Mouse (Mus musculus) c-Kit-positive CD71-negative TER-119-negative erythroid progenitor cells, embryonic 14.5 days (primary cell): ENCODE data around the gene Cdyl.

ENCODE experiments used
- DNase-seq: peaks from one replicate; pipeline ENCODE4 v3.0.0-alpha.2; 2013; ENCODE audit warnings: low read depth

Gene Cdyl

DNA sequence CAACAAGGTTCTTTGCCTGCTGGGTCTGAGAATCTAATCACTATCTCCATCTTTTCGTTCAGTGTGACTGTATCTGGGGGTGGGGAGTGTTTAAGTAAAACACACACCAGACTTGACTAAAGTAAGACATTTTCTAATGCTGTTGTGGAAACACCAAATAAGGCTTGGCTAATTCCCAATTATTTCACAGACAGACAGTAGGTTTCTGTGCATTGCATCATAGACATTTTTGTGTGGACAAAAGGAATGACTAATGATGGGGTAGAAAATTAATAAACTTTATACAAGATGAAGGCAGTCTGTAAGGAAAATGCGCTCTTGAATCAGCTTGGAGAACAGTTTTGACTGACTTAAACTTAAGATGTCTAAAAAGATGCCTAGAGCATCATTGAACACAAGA, 100.7 kb downstream of the Cdyl start:
- DNase-seq: no peak

DNA sequence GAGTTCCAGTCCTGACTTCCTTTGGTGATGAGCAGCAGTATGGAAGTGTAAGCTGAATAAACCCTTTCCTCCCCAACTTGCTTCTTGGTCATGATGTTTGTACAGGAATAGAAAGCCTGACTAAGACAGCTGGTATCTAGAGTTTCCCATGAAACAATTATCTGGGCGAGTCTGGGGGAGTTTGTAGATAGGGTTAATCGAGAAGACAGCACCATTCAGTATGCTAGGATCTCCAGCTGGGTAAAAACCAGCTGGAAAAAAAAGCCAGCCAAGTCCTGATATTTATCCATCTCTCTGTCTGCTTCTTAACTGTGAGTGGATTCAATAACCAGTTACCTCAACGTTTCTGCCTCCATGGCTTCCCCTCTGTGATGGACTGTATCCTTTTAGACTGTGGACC, 104.9 kb downstream of the Cdyl start:
- no peak for DNase-seq

DNA sequence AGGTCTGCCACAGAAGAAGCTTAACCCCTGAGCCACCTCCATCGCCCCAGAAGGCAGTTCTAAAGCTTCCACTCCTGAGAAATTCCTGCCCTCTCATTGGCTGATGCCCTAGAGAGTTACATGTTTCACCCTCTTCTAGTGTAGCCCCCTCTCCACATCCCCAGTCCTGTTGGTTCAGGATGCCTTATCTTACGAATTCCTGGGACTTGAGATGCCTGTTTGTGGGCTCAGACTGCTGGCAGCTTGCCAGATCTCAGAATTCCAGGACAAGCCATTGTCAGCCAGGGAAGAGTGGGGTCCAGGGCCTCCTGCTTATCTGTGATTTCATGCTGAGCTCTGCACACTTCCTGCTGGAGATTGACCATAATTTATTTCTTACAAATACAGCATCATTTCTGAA, 106.2 kb downstream of the Cdyl start:
- no peak for DNase-seq

DNA sequence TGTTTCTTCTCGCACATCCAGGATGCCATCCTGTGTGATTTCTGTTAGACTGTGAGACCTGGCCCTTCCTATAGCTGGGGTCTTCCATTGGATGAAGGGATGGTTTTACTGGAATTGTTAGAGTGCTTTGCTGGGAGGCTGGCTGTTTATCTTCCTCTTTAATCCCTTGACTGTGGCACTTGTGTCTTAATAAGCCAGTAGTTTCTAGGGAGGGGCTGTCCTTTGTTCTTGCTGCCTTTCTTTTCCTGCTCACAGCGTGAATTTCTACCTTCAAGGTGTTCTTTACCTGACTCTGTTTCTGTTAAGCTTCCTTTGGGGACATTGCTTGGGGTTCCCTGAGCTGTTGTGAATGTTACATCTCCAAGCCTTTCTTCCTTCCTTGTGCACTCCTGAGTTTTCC, 110.0 kb downstream of the Cdyl start:
- DNase-seq: no peak

DNA sequence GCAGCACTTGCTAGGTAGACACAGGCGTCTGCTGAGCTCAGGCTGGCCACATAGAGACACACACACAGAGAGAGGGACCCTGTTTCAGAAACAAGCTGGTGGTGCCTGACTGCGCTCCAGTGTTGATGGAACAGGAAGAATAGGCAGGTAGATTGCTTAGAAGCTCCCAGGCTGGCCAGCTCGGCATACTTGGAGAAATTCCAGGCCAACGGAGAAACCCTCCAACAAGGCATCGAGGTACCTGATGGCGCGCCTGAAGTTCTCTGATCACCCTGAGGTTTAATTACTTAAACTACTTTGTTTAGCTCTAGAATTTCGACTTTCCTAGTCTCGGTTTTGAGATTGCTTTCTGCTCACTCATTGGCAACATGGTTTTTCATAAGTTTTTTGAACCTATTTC, 110.8 kb downstream of the Cdyl start:
- no peak for DNase-seq

DNA sequence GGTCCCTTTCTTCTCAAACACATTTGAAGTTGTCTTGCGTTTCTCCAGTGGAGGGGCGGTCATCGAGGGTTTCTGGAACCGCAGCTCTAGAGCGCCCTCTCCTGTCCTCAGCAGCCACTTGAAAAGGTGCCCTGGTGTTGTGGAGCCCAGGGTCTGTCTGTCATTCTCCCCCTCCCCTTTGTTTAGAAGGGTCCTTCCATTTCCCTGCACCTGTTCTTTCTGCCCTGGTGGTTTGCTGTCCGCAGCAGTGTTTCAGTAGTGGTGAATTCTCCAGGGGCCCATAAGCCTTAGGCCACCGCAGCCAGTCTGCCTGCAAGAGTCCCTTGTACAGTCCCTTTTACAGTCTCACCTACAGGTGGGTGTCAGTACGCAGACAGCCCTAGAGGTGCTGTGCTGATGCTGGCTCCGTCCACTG, 112.3 kb downstream of the Cdyl start:
- DNase-seq: no peak

DNA sequence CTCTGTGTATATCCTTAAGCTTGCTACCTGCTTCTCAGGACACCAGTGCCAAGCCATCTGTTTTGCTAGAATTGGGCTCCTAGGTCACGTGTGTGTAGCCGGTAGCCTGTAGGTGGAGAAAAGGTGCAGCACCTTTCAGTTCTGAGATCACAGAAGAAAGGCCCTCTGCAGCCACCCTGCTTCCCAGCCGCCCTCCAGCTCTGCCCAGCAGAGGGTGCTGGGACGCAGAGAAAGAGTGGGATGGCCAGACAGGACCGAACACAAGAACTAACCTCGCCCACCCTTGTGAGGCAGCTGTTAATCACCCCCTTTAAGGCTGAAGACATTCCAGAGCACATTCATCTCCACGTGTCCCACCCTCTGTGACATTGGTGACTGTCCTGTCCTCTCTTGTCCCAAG, 114.1 kb downstream of the Cdyl start:
- no peak for DNase-seq

DNA sequence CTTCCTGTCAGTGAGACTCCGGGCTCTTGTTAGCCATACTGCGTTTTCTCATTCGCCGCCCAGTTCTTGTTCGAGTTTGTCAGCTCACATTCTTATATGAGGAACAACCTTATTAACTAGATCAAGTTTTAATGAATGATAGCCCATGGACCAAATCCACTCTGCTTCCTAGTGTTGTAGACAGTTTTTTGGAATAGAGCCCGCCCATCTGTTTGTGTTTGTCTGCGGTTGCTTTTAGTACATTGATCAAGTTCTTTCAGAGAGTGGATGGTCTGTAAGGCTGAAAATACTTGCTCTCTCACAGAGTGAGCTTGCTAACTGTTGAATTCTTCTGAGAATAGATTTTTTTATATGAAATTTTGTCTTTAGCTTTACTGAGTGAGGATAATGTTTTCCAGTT, 116.5 kb downstream of the Cdyl start:
- DNase-seq: no peak

DNA sequence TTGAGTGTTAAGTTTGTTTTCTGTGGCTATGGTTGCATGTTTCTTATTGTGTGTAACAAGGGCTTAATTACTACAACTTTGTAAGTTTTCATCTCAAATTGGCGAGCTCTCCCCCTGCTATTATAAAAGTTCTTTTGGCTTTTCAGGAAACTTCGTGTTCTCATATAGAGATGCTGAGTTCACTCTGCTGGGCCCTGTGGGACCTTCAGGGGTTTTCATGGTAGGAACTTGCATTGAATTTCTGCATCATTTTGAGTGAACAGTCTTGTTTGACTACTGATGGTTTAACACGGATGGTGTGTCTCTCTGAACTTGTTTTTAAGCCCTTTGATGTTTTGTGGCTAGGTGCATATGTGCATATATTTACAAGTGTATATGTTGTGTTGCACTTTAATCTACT, 121.1 kb downstream of the Cdyl start:
- DNase-seq: no peak

DNA sequence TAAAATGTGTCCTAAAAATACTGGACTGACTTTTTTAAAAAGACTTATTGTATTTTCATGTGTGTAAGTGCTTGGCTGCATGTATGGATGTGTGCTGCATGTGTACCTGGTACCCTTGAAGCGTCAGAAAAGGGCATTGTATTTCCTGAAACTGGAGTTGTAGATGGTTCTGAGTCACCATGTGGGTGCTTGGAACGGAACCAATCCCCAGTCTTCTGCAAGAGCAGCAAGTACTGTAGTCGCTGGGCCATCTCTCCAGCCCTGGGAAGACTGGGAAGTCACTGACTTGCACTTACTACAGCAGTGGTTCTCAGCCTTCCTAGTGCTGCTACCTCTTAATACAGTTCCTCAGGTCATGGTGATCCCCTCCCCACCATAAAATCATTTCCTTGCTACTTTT, 122.1 kb downstream of the Cdyl start:
- DNase-seq: no peak

DNA sequence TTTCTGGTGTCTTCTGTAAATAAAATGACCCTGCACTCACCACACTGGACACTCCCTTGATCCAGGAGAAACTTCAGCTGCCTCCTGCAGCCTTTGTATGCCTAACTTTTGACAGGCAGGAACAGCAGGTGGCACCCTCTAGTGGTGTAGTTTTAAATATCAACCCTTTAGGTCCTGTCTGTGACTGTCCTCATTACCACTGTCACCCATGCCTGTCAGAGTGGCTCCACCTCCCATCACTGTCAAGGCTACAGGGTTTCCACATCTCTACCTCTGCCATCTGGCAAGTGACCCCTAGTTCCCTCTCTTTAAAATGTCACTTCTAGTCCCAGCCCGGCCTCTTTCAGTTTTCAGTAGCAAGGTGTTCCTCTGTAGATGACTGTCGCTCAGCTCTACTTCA, 123.3 kb downstream of the Cdyl start:
- peak; percentile 68 for DNase-seq

DNA sequence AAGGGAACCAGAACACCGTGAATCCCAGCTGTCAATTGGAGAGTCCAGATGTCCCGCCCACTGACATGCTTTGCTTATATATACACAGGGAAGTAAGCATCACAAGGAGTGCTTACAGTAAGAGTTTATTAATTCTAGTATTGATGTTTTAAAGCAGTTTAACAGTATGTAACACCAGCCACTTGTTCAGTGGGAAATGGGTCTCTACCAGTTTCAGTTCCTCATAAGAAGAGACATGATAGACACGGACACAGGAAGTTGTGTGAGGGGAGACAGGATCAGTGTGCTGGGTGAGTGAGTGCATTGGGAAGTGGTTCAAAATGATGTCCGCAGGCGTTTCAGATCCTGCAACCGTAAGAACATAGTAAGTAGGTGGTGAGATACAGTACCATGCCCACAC, 123.9 kb downstream of the Cdyl start:
- peak; percentile 35 for DNase-seq

DNA sequence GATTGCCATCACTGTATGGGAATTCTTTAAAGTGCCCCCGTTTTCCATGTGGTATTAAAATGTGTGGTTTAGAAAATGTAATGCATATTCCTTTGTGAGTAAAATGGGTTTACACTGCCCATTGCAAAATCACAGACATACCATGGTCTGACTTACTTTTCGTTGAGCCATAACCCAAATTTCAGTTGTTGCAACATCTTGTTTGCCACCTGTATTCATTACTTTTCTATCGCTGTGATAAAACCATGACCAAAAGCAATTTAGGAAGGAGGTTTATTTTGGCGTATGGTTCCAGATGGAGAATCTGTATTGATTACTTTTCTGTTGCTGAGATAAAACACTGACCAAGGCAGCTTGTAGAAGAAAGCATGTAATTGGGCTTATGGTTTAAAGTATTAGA, 124.6 kb downstream of the Cdyl start:
- DNase-seq: no peak

DNA sequence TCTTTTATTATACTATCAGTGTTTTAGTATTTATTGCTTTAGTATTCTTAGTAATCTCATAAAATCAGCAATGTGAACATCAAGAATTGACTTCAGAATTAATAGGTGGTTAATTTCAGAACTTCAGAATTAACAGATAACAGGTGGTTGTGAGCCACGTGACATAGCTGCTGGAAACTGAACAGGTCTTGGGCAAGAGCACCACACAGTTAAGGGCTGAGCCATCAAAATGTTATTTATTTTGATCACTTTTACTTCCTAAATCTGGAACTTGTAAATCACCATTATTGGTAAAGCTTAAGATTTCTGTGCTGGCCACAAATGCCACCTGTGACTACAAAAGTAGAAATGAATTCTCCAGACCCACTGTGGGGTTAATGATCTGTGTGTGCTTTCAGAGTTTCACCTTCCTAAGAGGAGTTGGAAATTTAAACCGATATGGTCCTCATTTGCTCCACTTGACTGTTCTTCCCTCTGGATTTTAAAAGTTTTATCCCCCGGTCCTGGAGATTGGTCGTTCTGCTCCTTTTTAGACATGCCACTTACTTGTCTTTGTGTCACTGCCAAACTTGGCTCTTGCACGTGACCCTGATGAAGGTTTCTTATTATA, 125.8 kb downstream of the Cdyl start:
- no peak for DNase-seq

DNA sequence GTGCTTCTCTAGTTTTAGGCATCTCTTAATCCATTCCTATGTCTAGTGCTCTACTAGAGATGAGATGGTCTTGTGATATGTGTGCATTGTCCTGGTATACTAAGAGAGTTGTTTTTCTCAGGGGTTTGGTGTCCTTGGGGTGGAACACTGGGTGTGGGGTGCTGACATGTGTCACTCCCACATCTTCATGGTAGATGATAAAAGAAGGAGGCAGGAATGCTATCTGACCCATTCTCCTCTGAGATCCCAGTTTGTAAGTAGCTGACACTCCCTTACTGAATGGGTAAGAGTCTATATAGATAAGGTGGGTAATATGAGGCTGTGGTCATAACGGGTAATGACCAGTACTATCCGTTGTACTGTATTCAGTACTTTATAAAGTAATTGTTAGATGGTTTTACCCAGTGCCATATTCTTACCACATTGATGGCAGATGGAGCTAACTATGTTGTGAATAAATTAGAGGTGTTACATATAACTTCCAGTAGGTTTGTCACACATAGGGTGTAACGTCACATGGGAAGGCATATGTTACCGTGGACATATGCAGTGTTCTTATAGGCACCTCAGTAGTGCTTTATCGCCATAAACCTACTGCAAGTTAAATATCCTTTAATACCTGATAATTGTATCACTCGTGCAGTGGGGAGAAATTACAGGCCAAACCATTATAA, 127.2 kb downstream of the Cdyl start:
- DNase-seq: no peak

DNA sequence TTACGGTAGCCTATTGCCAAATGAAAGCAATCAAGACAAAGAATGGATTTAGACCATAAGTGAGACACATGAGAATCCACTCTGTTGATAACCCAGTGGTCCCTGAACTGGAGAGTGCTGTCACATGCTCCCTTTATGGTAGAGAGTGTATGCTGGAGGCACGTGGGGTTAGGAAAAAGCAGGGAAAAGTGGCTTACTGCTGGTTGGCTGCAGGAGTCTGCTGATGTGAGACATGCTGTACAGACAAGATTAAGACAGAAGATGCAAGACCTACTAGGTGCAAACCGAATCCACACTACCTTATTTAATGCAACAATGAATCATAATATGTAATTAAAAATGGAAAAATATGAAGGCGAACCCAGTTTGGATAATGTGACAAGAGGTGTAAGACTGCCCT, 129.9 kb downstream of the Cdyl start:
- DNase-seq: no peak

DNA sequence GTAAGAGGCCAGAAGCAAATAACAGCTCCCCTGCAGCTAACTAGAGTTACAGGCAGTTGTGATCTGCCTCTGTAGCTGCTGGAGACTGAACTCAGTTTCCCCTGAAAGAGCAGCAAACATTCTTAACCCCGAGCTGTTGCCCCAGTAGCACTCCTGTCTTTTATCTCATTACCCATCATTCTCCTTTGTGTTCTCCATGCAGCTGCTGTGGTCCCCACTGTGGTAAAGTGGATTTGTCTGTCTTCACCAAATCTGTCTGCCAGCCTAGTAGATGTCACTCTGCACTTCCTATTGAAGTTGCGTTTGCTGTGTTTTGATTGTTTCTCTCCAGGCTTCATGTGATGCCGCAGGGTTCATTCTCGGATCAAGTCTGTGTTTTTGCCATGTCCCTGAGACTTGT, 130.8 kb downstream of the Cdyl start:
- no peak for DNase-seq

DNA sequence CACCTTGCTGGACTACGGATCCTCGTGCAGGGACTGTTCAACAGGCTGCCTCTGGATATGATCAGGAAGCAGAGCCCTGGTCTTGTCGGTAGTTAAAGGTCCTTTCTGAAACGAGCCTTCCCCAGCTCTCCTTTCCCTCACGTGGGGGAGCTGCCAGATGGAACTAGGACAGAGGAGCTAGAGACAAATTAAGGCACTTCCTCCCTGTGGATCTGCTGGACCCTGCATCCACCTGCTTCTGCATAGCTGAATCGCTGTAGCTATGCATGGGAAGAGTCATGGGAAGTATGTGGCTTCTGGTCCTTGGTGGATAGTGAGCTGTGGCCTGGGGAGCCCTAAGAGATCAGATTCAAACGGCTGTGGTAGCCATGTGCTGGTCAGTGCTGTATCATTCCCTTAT, 134.7 kb downstream of the Cdyl start:
- DNase-seq: no peak

DNA sequence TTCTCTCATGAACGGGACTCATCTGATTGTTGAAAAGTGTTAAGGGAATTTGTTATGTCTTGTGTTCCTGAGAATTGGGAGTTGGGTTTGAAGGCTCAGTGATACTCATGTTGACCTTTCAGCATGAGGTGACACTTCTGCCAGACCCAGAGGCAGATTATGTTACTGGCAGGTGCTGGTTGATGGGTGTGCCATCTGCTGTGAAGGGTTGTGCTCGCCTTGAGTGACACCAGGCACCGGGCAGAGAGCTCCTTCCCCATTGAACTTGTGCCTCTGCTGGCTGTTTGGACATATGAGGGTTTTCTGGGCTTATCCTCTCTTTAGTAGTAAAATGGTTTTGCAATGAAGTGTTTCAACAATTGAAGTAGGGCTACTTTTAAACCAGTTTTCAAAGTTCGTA, 135.1 kb downstream of the Cdyl start:
- DNase-seq: no peak

DNA sequence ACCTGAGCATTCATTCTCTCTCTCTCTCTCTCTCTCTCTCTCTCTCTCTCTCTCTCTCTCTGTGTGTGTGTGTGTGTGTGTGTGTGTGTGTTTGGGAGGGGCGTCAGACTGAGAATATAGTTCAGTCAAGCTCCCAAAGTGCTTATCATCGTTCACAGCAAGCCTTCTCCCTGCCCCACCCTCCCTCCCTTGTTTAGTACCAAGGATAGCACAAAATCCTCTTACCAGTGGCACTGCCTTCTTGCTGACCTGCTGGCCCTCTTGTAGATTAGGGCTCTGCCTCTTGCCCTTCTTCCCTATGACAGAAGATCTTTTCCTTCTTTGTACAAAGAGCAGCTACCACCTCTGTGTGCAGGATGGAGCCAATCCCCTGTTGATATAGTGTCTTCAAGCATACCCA, 136.3 kb downstream of the Cdyl start:
- DNase-seq: no peak

DNA sequence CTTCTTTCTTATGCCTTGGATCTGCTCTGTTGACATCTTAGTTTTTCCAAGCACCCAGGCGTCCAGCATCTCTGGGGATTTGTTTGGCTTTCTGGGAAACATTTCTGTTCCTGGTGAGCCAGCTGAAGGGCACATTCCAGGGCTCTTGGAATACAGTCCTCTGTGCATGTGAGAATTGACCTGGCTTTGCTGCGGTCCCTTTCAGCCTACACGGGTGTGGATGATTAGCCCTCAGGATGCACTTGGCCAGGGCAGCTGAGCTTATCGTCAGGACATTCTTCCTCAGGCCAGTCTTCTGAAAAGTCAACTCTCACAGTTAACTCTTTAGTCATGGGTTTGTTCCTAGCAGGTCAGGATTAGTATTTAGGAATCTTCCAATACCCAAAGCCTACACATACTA, 136.7 kb downstream of the Cdyl start:
- DNase-seq: no peak

DNA sequence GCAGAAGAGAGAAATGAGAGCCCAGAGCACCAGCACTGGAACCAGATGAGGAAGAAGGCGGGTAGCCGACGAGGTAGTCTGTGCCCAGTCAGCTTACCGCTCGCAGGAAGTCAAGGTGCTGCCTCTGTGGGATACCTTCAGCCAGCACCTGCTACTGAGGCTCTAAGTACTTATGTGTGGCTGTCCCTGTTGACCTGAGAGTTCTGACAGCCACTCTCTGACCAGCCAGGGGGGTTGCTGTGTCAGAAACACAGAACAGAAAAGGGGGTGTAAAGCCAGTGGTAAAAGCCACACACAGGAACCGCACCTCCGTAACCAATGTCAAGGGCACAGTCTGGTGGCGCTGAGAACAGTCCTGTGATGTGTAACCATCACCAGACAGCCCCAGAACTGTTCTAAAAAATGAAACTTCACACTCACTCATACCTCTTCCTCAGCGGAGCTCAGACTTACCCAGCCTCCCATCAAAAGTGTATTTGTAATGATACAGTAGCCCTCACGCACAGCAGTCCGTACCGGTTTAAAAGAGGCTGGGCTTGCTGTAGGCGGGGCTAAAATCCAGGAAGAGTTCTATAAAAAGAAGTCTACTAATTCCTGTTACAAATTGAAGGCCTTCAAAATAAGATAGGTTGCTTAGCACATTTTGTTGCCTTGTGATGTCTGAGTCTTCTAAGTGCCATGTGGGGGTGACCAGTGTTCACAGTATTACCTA, 138.3 kb downstream of the Cdyl start:
- no peak for DNase-seq

DNA sequence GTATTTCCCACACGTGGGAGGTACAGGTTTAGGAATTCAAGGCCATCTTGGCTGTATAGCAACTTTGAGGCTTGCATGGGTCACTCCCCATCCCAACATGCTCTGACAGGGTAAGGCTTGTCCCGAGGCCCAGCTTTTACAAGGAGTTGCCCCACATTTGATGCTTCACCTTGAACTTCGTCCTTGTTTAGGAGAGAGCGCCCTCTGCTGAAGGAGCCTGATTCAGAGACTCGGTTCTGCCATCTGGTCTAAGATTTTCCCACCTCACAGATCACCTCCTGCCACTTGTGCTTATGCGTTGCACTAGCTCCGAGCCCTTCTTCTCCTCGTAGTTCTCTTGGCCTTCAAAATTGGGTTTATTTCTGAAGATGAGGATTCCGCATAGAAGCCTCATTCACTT, 139.0 kb downstream of the Cdyl start:
- DNase-seq: no peak

DNA sequence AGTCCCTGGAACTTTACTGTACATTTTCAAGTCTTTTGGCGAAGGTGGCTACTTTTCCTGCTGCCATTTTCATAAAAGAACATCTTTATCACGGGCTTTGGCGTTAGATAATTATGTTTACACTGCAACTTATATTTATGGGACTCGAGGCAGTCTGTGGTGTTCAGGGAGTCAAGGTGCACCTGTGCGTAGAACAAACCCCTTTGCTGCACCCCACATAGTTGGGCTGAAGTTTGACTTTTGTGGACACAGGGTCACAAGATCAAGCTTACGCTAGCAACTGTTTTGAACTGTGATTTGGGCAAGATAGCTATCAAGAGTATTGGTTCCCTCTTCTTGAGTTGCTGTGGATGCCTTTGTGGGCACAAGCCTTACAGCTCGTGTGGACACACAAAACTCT, 140.6 kb downstream of the Cdyl start:
- no peak for DNase-seq
